Mouse (Mus musculus): ENCODE data around the gene P2ry6.

DNA sequence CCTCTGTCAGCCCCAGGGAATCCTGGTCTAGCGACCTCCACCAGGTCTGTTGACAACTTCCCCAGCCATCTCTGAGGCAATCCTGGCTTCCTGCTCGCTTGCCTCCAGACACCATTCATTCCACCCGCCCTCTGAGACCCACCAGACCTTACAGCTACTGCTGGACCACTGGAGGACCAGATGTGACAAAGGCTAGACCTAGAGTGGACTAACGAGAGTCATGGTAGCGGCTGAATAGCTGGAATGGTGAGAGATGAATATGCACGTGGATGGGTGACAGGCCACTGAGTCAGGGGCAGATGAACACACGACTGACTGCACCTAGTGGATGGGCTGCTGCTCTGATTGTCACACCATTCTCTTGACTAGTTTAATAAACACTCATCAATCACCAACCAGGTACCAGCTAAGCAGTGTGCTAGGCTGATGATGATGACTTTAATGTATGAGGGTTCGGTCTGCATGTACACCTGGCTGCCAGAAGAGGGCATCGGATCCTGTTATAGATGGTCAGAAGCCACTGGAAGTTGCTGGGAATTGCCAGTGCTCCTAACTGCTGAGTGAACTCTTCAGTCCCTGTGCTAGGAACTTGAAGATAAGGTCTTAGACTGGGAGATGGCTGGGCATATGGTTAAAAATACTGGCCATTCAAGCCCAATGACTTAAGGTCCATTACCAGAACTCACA is 71.9 kb downstream of the P2ry6 start:
- TF ChIP-seq POLR2A (IDR thresholded peaks at IDR 0.05; ENCODE audit: extremely low read depth, insufficient read depth, low read length) = no peak
- peak; percentile 60; the same call in 1 of the 2 replicates for TF ChIP-seq CTCF (IDR thresholded peaks at IDR 0.05; ENCODE audit: low read depth, low read length)
